Mouse (Mus musculus): ENCODE results near the gene Gart. TPM values are rescaled to one million over a fixed set of nuclear protein-coding genes. Genes with fewer than 3 reads are reported as not detected.

The Gart gene
- polyA plus RNA-seq, 1 experiment from 2014 or later: 55.7 TPM

DNA sequence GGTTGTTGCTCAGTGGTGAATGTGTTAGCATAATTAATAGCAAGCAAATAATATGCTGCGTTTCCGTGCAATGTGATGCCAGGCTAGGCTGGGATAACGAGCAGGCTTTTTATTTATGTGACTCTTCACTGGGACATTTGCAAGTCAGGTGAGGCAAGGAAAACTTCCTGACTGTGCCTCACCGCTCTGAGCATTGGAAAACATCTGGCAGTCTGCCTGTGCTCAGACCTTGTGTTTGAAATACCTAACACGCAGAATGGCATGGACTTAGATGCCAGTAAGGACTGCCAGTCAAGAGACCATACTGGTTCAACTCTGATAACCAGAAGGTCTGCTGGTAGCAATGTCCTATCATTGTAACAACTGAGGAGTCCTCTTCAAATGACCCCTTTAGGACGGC lies 41.6 kb downstream of the Gart start:
- ATAC-seq (ENCODE audit: low FRiP score) (no peak), DNase-seq (ENCODE audit: low spot score) (no peak)
- 72% methylated on average over 6 of the region's 6 CpGs for WGBS
- Histone ChIP-seq H3K9ac (no peak overlapping the region), H3K27ac (no peak overlapping the region), H3K4me1 (replicated peaks; ENCODE audit: control insufficient read depth, insufficient read depth, low read length) (no peaks in the 10 kb centered on the region), H3K4me2 (replicated peaks) (no peak overlapping the region), H3K36me3 (replicated peaks; ENCODE audit: control insufficient read depth, insufficient read depth) (no peaks in the 10 kb centered on the region), H3K9me3 (ENCODE audit: control insufficient read depth, low read length) (no peaks in the 10 kb centered on the region), H3K27me3 (ENCODE audit: control insufficient read depth, insufficient read depth, low read length) (no peaks in the 10 kb centered on the region), H3K4me3 (replicated peaks; ENCODE audit: low read length) (no peak overlapping the region)

DNA sequence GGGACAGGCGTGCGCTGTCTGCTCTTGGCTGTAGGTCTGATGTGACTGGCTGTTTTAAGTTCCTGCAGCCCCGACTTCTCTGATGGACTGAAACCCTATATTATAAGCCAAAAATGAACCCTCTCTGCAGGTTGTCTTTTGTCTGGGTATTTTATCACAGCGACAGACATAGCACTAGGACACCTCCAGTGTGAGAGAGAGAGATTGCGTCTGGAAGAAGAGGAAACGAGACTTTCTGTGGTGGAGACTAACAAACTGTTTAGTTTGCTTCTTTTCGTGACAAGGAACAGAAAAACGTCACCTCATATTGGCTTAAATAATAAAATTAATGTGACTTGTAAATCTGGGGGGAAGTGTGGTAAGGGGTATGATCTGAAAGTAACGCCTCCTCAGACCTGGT lies 45.1 kb downstream of the Gart start:
- Histone ChIP-seq H3K9ac (no peak overlapping the region), H3K4me3 (replicated peaks; ENCODE audit: low read length) (no peak overlapping the region), H3K4me1 (replicated peaks; ENCODE audit: control insufficient read depth, insufficient read depth, low read length) (peaks cover 3% of the 10 kb centered on the region), H3K4me2 (replicated peaks) (no peak overlapping the region), H3K9me3 (ENCODE audit: control insufficient read depth, low read length) (no peaks in the 10 kb centered on the region), H3K27ac (no peak overlapping the region), H3K36me3 (replicated peaks; ENCODE audit: control insufficient read depth, insufficient read depth) (no peaks in the 10 kb centered on the region), H3K27me3 (ENCODE audit: control insufficient read depth, insufficient read depth, low read length) (peaks cover 15% of the 10 kb centered on the region)
- WGBS: 73% methylated on average over 9 of the region's 9 CpGs
- no peak for ATAC-seq (ENCODE audit: low FRiP score)
- no peak for DNase-seq (ENCODE audit: low spot score)

DNA sequence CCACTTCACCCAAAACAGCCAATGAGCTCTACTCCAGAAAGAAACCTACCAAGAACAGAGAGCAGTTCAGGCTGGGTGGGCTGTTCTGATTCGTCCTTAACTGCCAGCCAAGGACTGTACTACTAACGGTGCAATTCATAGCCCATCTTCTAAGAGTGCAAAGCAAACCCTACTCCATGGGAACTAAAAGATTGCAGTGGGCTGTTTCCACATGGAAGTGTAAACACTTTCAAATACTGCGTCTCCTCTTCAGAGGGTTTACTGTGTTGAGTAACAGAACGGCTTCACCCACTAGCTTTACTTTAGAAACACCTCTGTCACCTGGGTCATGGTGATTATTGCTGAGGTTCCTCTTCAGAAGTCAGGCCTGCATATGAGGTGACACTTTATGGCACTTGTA lies 45.7 kb downstream of the Gart start:
- peaks cover 7% of the 10 kb centered on the region for H3K4me1 ChIP-seq (replicated peaks; ENCODE audit: control insufficient read depth, insufficient read depth, low read length)
- H3K27ac ChIP-seq: no peak overlapping the region
- H3K36me3 ChIP-seq (replicated peaks; ENCODE audit: control insufficient read depth, insufficient read depth): no peaks in the 10 kb centered on the region
- no peak overlapping the region for H3K4me2 ChIP-seq (replicated peaks)
- peaks cover 15% of the 10 kb centered on the region for H3K27me3 ChIP-seq (ENCODE audit: control insufficient read depth, insufficient read depth, low read length)
- no peak overlapping the region for H3K4me3 ChIP-seq (replicated peaks; ENCODE audit: low read length)
- no peak for DNase-seq (ENCODE audit: low spot score)
- 77% methylated on average over 4 of the region's 4 CpGs for WGBS
- H3K9ac ChIP-seq: no peak overlapping the region
- ATAC-seq (ENCODE audit: low FRiP score): no peak
- no peaks in the 10 kb centered on the region for H3K9me3 ChIP-seq (ENCODE audit: control insufficient read depth, low read length)

DNA sequence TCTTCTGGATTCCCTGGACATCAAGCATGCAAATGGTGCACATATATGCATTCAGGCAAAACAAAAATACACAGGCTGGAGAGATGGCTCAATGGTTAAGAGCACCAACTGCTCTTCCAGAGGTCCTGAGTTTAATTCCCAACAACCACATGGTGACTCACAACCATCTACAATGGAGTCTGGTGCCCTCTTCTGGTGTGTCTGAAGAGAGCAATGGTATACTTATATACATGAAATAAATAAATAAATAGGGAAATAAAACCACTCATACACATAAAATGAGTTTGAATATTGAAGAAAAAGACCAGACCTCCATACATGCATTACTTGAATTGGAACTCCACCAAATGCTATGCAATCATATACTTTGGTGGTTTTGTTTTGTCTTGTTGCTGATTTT lies 47.5 kb downstream of the Gart start:
- H3K4me3 ChIP-seq (replicated peaks; ENCODE audit: low read length): no peak overlapping the region
- no peak overlapping the region for H3K4me2 ChIP-seq (replicated peaks)
- ATAC-seq (ENCODE audit: low FRiP score) (no peak), DNase-seq (ENCODE audit: low spot score) (no peak)
- peaks cover 15% of the 10 kb centered on the region for H3K27me3 ChIP-seq (ENCODE audit: control insufficient read depth, insufficient read depth, low read length)
- no peak overlapping the region for H3K27ac ChIP-seq
- peaks cover 7% of the 10 kb centered on the region for H3K4me1 ChIP-seq (replicated peaks; ENCODE audit: control insufficient read depth, insufficient read depth, low read length)
- no peak overlapping the region for H3K9ac ChIP-seq
- H3K36me3 ChIP-seq (replicated peaks; ENCODE audit: control insufficient read depth, insufficient read depth): no peaks in the 10 kb centered on the region
- H3K9me3 ChIP-seq (ENCODE audit: control insufficient read depth, low read length): no peaks in the 10 kb centered on the region

DNA sequence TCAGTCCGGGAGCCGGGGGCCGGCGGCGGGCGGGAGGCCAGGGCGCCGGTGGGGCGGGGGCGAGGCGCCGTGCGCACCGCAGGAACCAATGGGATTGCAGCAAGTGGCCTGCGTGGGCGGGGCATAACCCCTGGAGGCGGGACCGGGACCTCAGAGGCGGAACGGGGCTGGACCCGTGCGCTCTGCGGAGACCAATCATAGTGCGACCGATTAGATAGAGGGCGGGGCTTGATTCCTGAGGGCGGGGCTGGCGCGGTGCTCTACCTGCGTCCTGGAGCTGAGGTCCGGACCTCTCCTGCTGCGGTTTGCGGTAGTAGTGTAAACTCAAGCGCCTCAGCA lies 49.1 kb downstream of the Gart start, which contains the start of gene Tmem50b:
Gene Tmem50b, minus strand, starts transcription at position 129 of the 339 bp plus-strand sequence.
- Histone ChIP-seq H3K4me1 (replicated peaks; ENCODE audit: control insufficient read depth, insufficient read depth, low read length) (peaks cover 7% of the 10 kb centered on the region), H3K27ac (peak within 1 kb of the TSS; percentile 76), H3K9ac (peak within 1 kb of the TSS; percentile 84), H3K9me3 (ENCODE audit: control insufficient read depth, low read length) (no peaks in the 10 kb centered on the region), H3K4me3 (replicated peaks; ENCODE audit: low read length) (peak within 1 kb of the TSS; percentile 91), H3K4me2 (replicated peaks) (peak within 1 kb of the TSS; percentile 79), H3K27me3 (ENCODE audit: control insufficient read depth, insufficient read depth, low read length) (peaks cover 15% of the 10 kb centered on the region), H3K36me3 (replicated peaks; ENCODE audit: control insufficient read depth, insufficient read depth) (no peaks in the 10 kb centered on the region)
- WGBS: 0% methylated on average over 34 of the region's 34 CpGs
- DNase-seq (ENCODE audit: low spot score): peak; percentile 95
- peak; percentile 98 for ATAC-seq (ENCODE audit: low FRiP score)

DNA sequence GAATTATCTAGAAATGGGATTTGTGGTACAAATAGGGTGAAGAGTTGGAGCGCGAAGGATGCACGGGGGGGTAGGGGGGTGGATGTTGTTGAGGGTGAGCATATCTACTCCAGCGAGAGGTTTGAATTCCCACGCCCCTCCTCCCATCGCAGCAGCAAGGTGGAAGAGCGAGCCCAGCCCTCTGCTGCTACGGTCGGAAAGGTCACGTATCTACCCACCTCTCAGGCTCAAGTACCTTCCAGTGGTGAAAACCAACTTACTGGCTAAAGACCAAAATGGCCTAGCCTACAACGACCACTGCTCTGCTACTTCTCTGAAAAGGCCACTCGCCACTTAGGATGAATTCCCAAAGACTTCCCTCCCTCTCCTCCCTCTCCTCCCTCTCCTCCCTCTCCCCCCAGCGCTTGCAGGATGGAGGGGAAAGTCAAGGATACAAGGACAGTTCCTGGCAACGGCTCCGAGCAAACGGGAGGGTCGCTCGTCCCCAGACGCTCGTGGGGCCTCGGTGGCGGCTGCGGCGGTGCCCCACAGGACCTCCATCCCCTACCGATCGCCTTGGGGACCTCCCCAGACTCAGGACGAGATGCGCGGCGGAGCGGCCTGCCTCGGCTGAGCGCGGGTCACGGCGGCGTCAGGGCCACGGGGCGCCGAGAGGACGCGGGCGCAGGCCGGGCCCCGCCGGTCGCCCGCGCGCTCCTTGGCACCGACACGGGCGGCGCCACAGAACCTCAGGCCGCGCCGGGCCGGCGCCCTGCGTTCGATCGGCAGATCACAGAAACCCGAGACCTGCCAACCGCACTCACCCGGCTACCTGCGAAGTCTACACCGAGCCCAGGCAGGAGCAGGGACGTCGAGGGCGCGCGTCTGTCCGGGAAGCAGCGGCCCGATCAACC lies 49.7 kb downstream of the Gart start:
- Histone ChIP-seq H3K9me3 (ENCODE audit: control insufficient read depth, low read length) (no peaks in the 10 kb centered on the region), H3K27ac (peak overlapping the region; percentile 76), H3K4me1 (replicated peaks; ENCODE audit: control insufficient read depth, insufficient read depth, low read length) (peaks cover 7% of the 10 kb centered on the region), H3K27me3 (ENCODE audit: control insufficient read depth, insufficient read depth, low read length) (peaks cover 15% of the 10 kb centered on the region), H3K9ac (peak overlapping the region; percentile 84), H3K36me3 (replicated peaks; ENCODE audit: control insufficient read depth, insufficient read depth) (no peaks in the 10 kb centered on the region), H3K4me3 (replicated peaks; ENCODE audit: low read length) (peak overlapping the region; percentile 91), H3K4me2 (replicated peaks) (peak overlapping the region; percentile 79)
- WGBS: under 1% methylated on average over 65 of the region's 75 CpGs
- ATAC-seq (ENCODE audit: low FRiP score) (peak; percentile 3), DNase-seq (ENCODE audit: low spot score) (peak; percentile 28)

DNA sequence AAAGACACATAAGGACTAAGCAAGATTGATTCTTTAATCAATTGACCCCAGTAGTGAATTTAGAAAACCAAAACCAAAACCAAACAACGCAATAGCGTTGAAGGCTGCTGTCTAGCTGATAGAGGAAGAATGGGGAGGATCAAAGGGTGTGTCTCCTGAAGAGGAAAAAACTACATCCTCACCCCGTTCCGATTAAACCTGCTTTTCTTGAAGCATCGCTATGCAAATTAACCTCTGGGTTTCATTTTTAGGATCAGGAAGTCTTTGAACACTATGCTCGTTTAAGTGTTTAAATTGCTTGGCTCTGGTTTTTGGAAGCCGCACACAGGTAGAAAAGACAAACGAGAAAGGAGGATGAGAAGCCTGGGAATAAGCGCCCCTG lies 50.4 kb downstream of the Gart start:
- 19% methylated on average over 9 of the region's 9 CpGs for WGBS
- DNase-seq (ENCODE audit: low spot score) (no peak), ATAC-seq (ENCODE audit: low FRiP score) (no peak)
- Histone ChIP-seq H3K27me3 (ENCODE audit: control insufficient read depth, insufficient read depth, low read length) (peaks cover 15% of the 10 kb centered on the region), H3K4me3 (replicated peaks; ENCODE audit: low read length) (peak overlapping the region; percentile 91), H3K4me1 (replicated peaks; ENCODE audit: control insufficient read depth, insufficient read depth, low read length) (peaks cover 7% of the 10 kb centered on the region), H3K4me2 (replicated peaks) (peak overlapping the region; percentile 79), H3K9me3 (ENCODE audit: control insufficient read depth, low read length) (no peaks in the 10 kb centered on the region), H3K9ac (peak overlapping the region; percentile 84), H3K27ac (no peak overlapping the region), H3K36me3 (replicated peaks; ENCODE audit: control insufficient read depth, insufficient read depth) (no peaks in the 10 kb centered on the region)

DNA sequence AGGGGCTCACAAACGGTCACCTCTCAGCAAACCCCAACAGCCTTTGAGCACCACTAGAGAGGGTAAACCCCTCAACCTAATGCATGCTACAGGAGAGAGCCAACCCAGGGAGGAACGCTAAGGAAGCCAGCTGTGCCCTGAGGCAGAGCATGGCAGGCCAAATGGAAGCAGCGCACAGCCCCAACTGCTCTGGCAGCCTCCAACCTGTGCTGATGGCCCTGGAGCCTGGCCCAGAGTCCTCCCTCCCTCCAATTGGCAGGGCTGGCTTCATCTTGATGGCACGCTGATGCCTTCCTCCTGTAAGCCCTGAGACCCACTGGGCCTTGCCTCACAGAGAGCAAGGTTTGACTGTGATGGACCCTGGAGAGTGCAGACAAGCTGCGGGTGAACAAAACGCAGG lies 51.7 kb downstream of the Gart start:
- Histone ChIP-seq H3K4me1 (replicated peaks; ENCODE audit: control insufficient read depth, insufficient read depth, low read length) (peaks cover 7% of the 10 kb centered on the region), H3K4me2 (replicated peaks) (no peak overlapping the region), H3K4me3 (replicated peaks; ENCODE audit: low read length) (no peak overlapping the region), H3K9me3 (ENCODE audit: control insufficient read depth, low read length) (no peaks in the 10 kb centered on the region), H3K36me3 (replicated peaks; ENCODE audit: control insufficient read depth, insufficient read depth) (no peaks in the 10 kb centered on the region), H3K9ac (no peak overlapping the region), H3K27me3 (ENCODE audit: control insufficient read depth, insufficient read depth, low read length) (peaks cover 15% of the 10 kb centered on the region), H3K27ac (no peak overlapping the region)
- 72% methylated on average over 6 of the region's 6 CpGs for WGBS
- DNase-seq (ENCODE audit: low spot score): no peak
- ATAC-seq (ENCODE audit: low FRiP score): no peak

DNA sequence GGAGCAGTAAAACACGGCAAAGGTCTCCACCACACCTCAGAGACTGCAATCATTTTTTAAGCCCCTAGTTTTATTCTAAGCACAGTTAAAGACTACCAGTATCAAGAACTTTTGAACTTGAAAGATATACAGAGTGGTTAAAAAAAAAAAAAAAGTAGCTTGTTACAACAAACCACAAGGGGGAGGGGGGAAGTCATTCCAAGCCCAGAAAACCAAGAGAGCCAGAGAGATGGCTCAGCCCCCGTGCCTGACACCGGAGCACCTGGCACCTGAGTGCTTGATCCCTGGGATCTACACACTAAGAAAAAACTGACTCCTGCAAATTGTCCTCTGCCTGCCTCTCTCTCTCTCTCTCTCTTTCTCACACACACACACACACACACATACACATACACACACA lies 53.5 kb downstream of the Gart start:
- H3K27ac ChIP-seq: no peak overlapping the region
- H3K36me3 ChIP-seq (replicated peaks; ENCODE audit: control insufficient read depth, insufficient read depth): no peaks in the 10 kb centered on the region
- DNase-seq (ENCODE audit: low spot score) (no peak), ATAC-seq (ENCODE audit: low FRiP score) (no peak)
- 86% methylated on average over 3 of the region's 3 CpGs for WGBS
- no peak overlapping the region for H3K4me3 ChIP-seq (replicated peaks; ENCODE audit: low read length)
- peaks cover 1% of the 10 kb centered on the region; the same call in 1 of the 2 replicates for H3K27me3 ChIP-seq (ENCODE audit: control insufficient read depth, insufficient read depth, low read length)
- H3K9ac ChIP-seq: no peak overlapping the region
- H3K4me1 ChIP-seq (replicated peaks; ENCODE audit: control insufficient read depth, insufficient read depth, low read length): peaks cover 7% of the 10 kb centered on the region
- no peaks in the 10 kb centered on the region for H3K9me3 ChIP-seq (ENCODE audit: control insufficient read depth, low read length)
- no peak overlapping the region for H3K4me2 ChIP-seq (replicated peaks)

Data from hindbrain, embryonic 14.5 days (tissue).